Mouse (Mus musculus): ENCODE data around the gene Dnajc2. TPM values are rescaled to one million over a fixed set of nuclear protein-coding genes. Genes with fewer than 3 reads are reported as not detected.

Gene Dnajc2
- total and polyA plus RNA-seq, 3 experiments = 83.4 to 150 (median 140) TPM

DNA sequence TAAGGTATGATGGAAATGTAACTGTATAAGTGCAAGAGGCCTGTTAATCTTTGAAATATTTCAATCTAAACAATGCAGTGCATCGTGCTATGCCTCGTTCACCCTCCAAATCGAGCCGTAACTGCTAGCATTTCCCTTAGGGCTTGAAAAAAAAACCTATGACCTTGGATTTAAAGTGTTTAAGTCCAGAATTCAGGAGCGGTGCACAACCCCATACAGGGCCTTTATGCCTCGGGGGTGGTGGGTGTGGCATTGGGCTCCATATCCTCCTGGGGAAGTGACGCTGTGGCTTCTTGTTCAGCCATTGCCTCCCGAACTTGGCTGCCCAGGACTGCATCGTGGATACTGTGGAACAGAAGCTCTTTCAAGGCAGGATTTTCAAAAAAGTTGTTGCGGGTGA, 25.9 kb upstream of the Dnajc2 start:
- Histone ChIP-seq H3K36me3 (replicated peaks) (no peaks in the 10 kb centered on the region), H3K4me3 (ENCODE audit: low read depth, low read length) (no peak overlapping the region), H3K4me1 (ENCODE audit: insufficient read depth, low read depth, low read length) (no peaks in the 10 kb centered on the region), H3K27me3 (ENCODE audit: insufficient read depth, low read length) (peaks cover 9% of the 10 kb centered on the region; the same call in 1 of the 2 replicates), H3K9me3 (replicated peaks) (no peaks in the 10 kb centered on the region)
- DNase-seq (ENCODE audit: low spot score) (no peak), ATAC-seq (ENCODE audit: extremely low read depth, insufficient number of reproducible peaks, low FRiP score, poor library complexity, severe bottlenecking) (no peak)
- TF ChIP-seq POLR2AphosphoS5 (IDR thresholded peaks at IDR 0.05; ENCODE audit: insufficient replicate concordance, low read depth, low read length) = no peak
- no peak for TF ChIP-seq GATA2 (IDR thresholded peaks at IDR 0.05; ENCODE audit: borderline replicate concordance, low read depth, low read length)
- no peak for TF ChIP-seq TAL1 (conservative IDR thresholded peaks at IDR 0.05; ENCODE audit: low read depth, low read length)
- no peak for TF ChIP-seq GATA1 (IDR thresholded peaks at IDR 0.05; ENCODE audit: borderline replicate concordance, low read length)
- no peak for TF ChIP-seq CTCF (IDR thresholded peaks at IDR 0.05; ENCODE audit: low read depth, low read length)

DNA sequence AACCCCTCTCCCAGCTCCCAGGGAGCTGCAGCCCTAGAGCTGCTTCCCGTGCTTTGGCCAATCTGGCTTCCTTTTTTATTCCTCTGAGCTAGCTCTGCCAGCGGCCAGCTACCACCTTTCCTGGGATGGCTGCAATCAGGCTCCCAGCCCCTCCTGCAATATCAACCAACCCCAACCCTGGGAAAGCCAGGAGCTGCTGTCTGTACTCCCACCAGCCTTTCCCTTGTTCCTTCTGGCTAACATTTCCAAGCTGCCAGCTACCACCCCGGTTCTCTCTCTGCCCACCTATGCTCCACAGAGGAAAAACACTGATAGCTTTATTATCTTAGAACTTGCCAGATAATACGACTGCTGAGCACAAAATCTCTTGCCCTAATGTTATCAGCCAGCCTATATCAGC, 19.8 kb upstream of the Dnajc2 start:
- H3K4me3 ChIP-seq (ENCODE audit: low read depth, low read length) = no peak overlapping the region
- H3K27me3 ChIP-seq (ENCODE audit: insufficient read depth, low read length) = no peaks in the 10 kb centered on the region
- no peak for TF ChIP-seq GATA1 (IDR thresholded peaks at IDR 0.05; ENCODE audit: borderline replicate concordance, low read length)
- no peak for TF ChIP-seq POLR2AphosphoS5 (IDR thresholded peaks at IDR 0.05; ENCODE audit: insufficient replicate concordance, low read depth, low read length)
- no peak for TF ChIP-seq GATA2 (IDR thresholded peaks at IDR 0.05; ENCODE audit: borderline replicate concordance, low read depth, low read length)
- TF ChIP-seq TAL1 (conservative IDR thresholded peaks at IDR 0.05; ENCODE audit: low read depth, low read length) = no peak
- no peak for TF ChIP-seq CTCF (IDR thresholded peaks at IDR 0.05; ENCODE audit: low read depth, low read length)
- H3K9me3 ChIP-seq (replicated peaks) = no peaks in the 10 kb centered on the region
- H3K36me3 ChIP-seq (replicated peaks) = peaks cover 49% of the 10 kb centered on the region
- ATAC-seq (ENCODE audit: extremely low read depth, insufficient number of reproducible peaks, low FRiP score, poor library complexity, severe bottlenecking) (no peak), DNase-seq (ENCODE audit: low spot score) (no peak)
- no peaks in the 10 kb centered on the region for H3K4me1 ChIP-seq (ENCODE audit: insufficient read depth, low read depth, low read length)

DNA sequence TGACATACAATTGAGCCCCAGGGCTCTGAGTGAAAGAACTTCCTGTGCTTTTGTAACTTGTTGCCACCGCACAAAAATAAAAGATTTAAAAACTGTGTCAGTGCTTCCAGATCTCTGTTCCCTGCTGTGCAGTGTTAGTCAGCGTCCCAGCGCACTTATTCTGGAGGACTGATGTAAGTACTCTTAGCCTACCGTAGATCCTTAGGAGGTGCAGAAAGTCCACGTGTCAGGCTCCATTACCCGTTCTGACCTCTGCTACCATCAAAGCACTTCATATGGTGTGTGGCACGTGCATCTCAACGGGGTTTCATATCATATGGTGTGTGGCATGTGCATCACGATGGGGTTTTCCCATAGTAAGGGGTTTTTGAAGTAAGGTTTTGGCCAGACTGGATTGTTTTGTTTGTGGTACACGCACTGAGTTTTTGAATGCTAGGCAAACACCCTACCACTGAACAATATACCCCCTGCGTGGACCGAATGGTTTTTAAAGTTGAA, 18.7 kb upstream of the Dnajc2 start:
- TF ChIP-seq TAL1 (conservative IDR thresholded peaks at IDR 0.05; ENCODE audit: low read depth, low read length) = no peak
- TF ChIP-seq CTCF (IDR thresholded peaks at IDR 0.05; ENCODE audit: low read depth, low read length) = no peak
- TF ChIP-seq GATA2 (IDR thresholded peaks at IDR 0.05; ENCODE audit: borderline replicate concordance, low read depth, low read length) = no peak
- TF ChIP-seq POLR2AphosphoS5 (IDR thresholded peaks at IDR 0.05; ENCODE audit: insufficient replicate concordance, low read depth, low read length) = no peak
- no peak for TF ChIP-seq GATA1 (IDR thresholded peaks at IDR 0.05; ENCODE audit: borderline replicate concordance, low read length)
- H3K9me3 ChIP-seq (replicated peaks) = no peaks in the 10 kb centered on the region
- DNase-seq (ENCODE audit: low spot score) (no peak), ATAC-seq (ENCODE audit: extremely low read depth, insufficient number of reproducible peaks, low FRiP score, poor library complexity, severe bottlenecking) (no peak)
- no peak overlapping the region for H3K4me3 ChIP-seq (ENCODE audit: low read depth, low read length)
- peaks cover 58% of the 10 kb centered on the region for H3K36me3 ChIP-seq (replicated peaks)
- no peaks in the 10 kb centered on the region for H3K4me1 ChIP-seq (ENCODE audit: insufficient read depth, low read depth, low read length)
- H3K27me3 ChIP-seq (ENCODE audit: insufficient read depth, low read length) = no peaks in the 10 kb centered on the region

DNA sequence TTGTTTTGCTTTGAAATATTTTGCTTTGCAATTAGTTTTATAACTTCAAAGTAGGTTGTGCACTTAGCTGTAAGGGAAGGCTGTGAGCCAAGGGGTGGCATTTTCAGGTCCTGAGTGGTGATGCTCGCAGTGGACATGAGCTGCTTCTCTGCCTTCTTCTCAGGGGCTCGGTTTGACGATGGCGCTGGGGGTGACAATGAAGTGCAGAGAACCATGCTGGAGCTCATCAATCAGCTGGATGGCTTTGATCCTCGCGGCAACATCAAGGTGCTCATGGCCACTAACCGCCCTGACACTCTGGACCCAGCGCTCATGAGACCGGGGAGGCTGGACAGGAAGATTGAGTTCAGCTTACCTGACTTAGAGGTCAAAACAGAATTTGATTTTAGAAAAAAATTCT, 17.9 kb upstream of the Dnajc2 start:
- no peak for ATAC-seq (ENCODE audit: extremely low read depth, insufficient number of reproducible peaks, low FRiP score, poor library complexity, severe bottlenecking)
- Histone ChIP-seq H3K9me3 (replicated peaks) (no peaks in the 10 kb centered on the region), H3K4me1 (ENCODE audit: insufficient read depth, low read depth, low read length) (no peaks in the 10 kb centered on the region), H3K36me3 (replicated peaks) (peaks cover 65% of the 10 kb centered on the region), H3K27me3 (ENCODE audit: insufficient read depth, low read length) (no peaks in the 10 kb centered on the region), H3K4me3 (ENCODE audit: low read depth, low read length) (no peak overlapping the region)
- no peak for TF ChIP-seq POLR2AphosphoS5 (IDR thresholded peaks at IDR 0.05; ENCODE audit: insufficient replicate concordance, low read depth, low read length)
- no peak for TF ChIP-seq CTCF (IDR thresholded peaks at IDR 0.05; ENCODE audit: low read depth, low read length)
- TF ChIP-seq GATA1 (IDR thresholded peaks at IDR 0.05; ENCODE audit: borderline replicate concordance, low read length) = no peak
- no peak for TF ChIP-seq TAL1 (conservative IDR thresholded peaks at IDR 0.05; ENCODE audit: low read depth, low read length)
- TF ChIP-seq GATA2 (IDR thresholded peaks at IDR 0.05; ENCODE audit: borderline replicate concordance, low read depth, low read length) = no peak
- no peak for DNase-seq (ENCODE audit: low spot score)

DNA sequence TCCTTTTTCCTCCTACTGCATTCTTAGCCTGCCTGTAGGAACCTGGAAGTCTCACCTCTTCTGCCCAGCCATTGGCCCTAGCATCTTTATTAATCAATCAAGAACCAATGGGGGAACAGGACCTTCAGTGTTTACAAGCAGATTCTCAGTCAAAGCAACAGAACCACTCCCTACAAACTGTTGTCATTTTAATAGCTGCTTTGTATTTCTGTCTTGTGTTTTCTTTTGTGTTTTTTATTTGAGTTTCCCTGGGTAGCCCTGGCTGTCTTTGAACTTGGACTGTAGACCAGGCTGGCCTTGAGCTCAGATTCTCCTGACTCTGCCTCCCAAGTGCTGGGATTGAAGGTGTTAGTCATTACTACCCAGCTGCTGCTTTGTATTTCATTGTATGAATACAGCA, 7.1 kb upstream of the Dnajc2 start:
- Histone ChIP-seq H3K4me3 (ENCODE audit: low read depth, low read length) (no peak overlapping the region), H3K9me3 (replicated peaks) (no peaks in the 10 kb centered on the region), H3K4me1 (ENCODE audit: insufficient read depth, low read depth, low read length) (peaks cover 34% of the 10 kb centered on the region), H3K27me3 (ENCODE audit: insufficient read depth, low read length) (no peaks in the 10 kb centered on the region), H3K36me3 (replicated peaks) (peaks cover 65% of the 10 kb centered on the region)
- no peak for ATAC-seq (ENCODE audit: extremely low read depth, insufficient number of reproducible peaks, low FRiP score, poor library complexity, severe bottlenecking)
- DNase-seq (ENCODE audit: low spot score) = no peak
- TF ChIP-seq GATA1 (IDR thresholded peaks at IDR 0.05; ENCODE audit: borderline replicate concordance, low read length) = no peak
- no peak for TF ChIP-seq CTCF (IDR thresholded peaks at IDR 0.05; ENCODE audit: low read depth, low read length)
- no peak for TF ChIP-seq GATA2 (IDR thresholded peaks at IDR 0.05; ENCODE audit: borderline replicate concordance, low read depth, low read length)
- no peak for TF ChIP-seq TAL1 (conservative IDR thresholded peaks at IDR 0.05; ENCODE audit: low read depth, low read length)
- TF ChIP-seq POLR2AphosphoS5 (IDR thresholded peaks at IDR 0.05; ENCODE audit: insufficient replicate concordance, low read depth, low read length) = no peak

DNA sequence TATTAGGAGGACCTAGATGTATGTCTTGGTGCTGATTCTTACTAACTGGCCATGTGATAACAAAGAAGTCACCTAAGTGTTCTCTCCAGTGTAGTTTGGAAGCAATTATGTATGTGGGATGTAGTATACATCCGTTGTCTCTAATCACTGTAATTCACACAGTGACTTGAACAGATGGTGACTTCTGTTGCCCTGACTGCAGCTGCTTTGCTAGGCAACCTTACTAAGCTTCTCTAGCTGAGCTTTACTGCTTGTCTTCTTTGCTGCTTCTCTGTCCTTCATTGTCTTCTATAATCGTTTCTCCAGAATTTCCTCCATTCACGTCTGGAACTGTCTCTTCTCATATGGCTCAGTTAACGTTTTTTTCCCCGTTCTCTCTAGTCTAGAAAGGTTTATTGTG, 4.0 kb upstream of the Dnajc2 start:
- TF ChIP-seq TAL1 (conservative IDR thresholded peaks at IDR 0.05; ENCODE audit: low read depth, low read length) = no peak
- TF ChIP-seq CTCF (IDR thresholded peaks at IDR 0.05; ENCODE audit: low read depth, low read length) = no peak
- TF ChIP-seq GATA1 (IDR thresholded peaks at IDR 0.05; ENCODE audit: borderline replicate concordance, low read length) = no peak
- TF ChIP-seq POLR2AphosphoS5 (IDR thresholded peaks at IDR 0.05; ENCODE audit: insufficient replicate concordance, low read depth, low read length) = no peak
- no peak for TF ChIP-seq GATA2 (IDR thresholded peaks at IDR 0.05; ENCODE audit: borderline replicate concordance, low read depth, low read length)
- H3K9me3 ChIP-seq (replicated peaks) = no peaks in the 10 kb centered on the region
- peaks cover 41% of the 10 kb centered on the region for H3K4me1 ChIP-seq (ENCODE audit: insufficient read depth, low read depth, low read length)
- ATAC-seq (ENCODE audit: extremely low read depth, insufficient number of reproducible peaks, low FRiP score, poor library complexity, severe bottlenecking) (no peak), DNase-seq (ENCODE audit: low spot score) (no peak)
- peaks cover 44% of the 10 kb centered on the region for H3K36me3 ChIP-seq (replicated peaks)
- no peaks in the 10 kb centered on the region for H3K27me3 ChIP-seq (ENCODE audit: insufficient read depth, low read length)
- no peak overlapping the region for H3K4me3 ChIP-seq (ENCODE audit: low read depth, low read length)
